Comparison of ENCODE assay signal across 9 mouse cellular contexts in the genomic region with DNA sequence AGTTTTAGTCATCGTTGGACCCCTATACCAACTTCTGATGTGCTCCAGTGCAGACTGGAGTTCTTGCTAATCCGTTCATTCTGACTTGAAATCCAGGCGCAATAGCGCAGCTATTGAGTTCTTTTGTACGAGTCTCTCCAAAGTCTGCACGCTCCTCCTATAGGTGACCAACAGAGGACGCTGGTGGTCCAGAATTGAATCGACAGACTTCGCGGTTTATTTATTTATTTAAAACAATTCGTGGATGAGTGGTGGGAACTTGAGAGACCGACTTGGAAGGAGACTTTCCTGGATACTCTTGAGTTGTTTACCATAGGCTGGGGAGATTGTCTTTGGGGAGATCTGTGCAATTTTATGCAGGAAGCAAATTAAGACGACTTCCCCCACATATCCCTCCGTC. TPM values are rescaled to one million over a fixed set of nuclear protein-coding genes. Genes with fewer than 3 reads are reported as not detected.
DNase-seq lines count a peak whose midpoint lies in the region; ATAC-seq and TF ChIP-seq lines count a peak whose summit lies in the region.
"Had no signal": no experiment of that assay in that cellular context is flagged by ENCODE, and none has a peak within 500 bp of the region (broad histone marks: within the 10 kb centered on the region; RNA-seq: fewer than 3 reads in every experiment).

No protein-coding gene starts in this region.

- no peak for ATAC-seq in kidney, embryonic 14.5 days (ENCODE audit: low FRiP score, low TSS enrichment)
- no peak for ATAC-seq in limb, embryonic 15.5 days (ENCODE audit: insufficient number of reproducible peaks, low FRiP score, low TSS enrichment, low read depth)

- H3K4me1 ChIP-seq in cerebellum, adult 2 months (ENCODE audit: control insufficient read depth, insufficient read depth, low read length), result no peaks in the 10 kb centered on the region
- peaks cover 51% of the 10 kb centered on the region for H3K4me1 ChIP-seq in embryonic facial prominence, embryonic 10.5 days
- peaks cover 12% of the 10 kb centered on the region; the same call in 1 of the 2 replicates for H3K4me1 ChIP-seq in kidney, embryonic 14.5 days (ENCODE audit: control insufficient read depth, insufficient read depth, low read length)
- H3K4me1 ChIP-seq in limb, embryonic 15.5 days, result peaks cover 42% of the 10 kb centered on the region

- H3K36me3 ChIP-seq in embryonic facial prominence, embryonic 10.5 days (replicated peaks), result peaks cover under 1% of the 10 kb centered on the region; the same call in 1 of the 2 replicates
- H3K36me3 ChIP-seq in kidney, embryonic 14.5 days (ENCODE audit: control insufficient read depth, insufficient read depth, low read length), result 0 out of 2 replicates have a peak, but pooled peaks cover under 1% of the 10 kb centered on the region
- no peaks in the 10 kb centered on the region for H3K36me3 ChIP-seq in limb, embryonic 15.5 days

- WGBS in cerebellum, adult 2 months, result 5% methylated on average over 14 of the region's 14 CpGs
- whole genome bisulfite sequencing in embryonic facial prominence, embryonic 10.5 days, result 8% methylated on average over 14 of the region's 14 CpGs
- WGBS in kidney, embryonic 14.5 days, result 8% methylated on average over 14 of the region's 14 CpGs
- WGBS in limb, embryonic 15.5 days, result 7% methylated on average over 14 of the region's 14 CpGs

- no peak overlapping the region for H3K9ac ChIP-seq in kidney, embryonic 14.5 days (ENCODE audit: low read depth, low read length)
- H3K9ac ChIP-seq in limb, embryonic 15.5 days, result no peak overlapping the region

- no peak overlapping the region for H3K27ac ChIP-seq in cerebellum, adult 2 months (ENCODE audit: insufficient read depth, low read length)
- H3K27ac ChIP-seq in embryonic facial prominence, embryonic 10.5 days (replicated peaks), result no peak overlapping the region
- no peak overlapping the region for H3K27ac ChIP-seq in kidney, embryonic 14.5 days (ENCODE audit: low read depth, low read length)
- 0 out of 2 replicates have a peak overlapping the region, but pooled peaks have one; percentile 84 for H3K27ac ChIP-seq in limb, embryonic 15.5 days

- no peaks in the 10 kb centered on the region for H3K27me3 ChIP-seq in cerebellum, adult 2 months (ENCODE audit: control insufficient read depth, insufficient read depth, low read length)
- H3K27me3 ChIP-seq in embryonic facial prominence, embryonic 10.5 days (replicated peaks; ENCODE audit: low read depth, poor library complexity, severe bottlenecking), result peaks cover 43% of the 10 kb centered on the region
- H3K27me3 ChIP-seq in kidney, embryonic 14.5 days (ENCODE audit: control insufficient read depth, insufficient read depth, low read length), result peaks cover 27% of the 10 kb centered on the region
- H3K27me3 ChIP-seq in limb, embryonic 15.5 days, result peaks cover 35% of the 10 kb centered on the region

- no peak overlapping the region for H3K4me3 ChIP-seq in cerebellum, adult 2 months (replicated peaks; ENCODE audit: insufficient read depth, low read depth, low read length)
- peak overlapping the region; percentile 78 for H3K4me3 ChIP-seq in embryonic facial prominence, embryonic 10.5 days
- no peak overlapping the region for H3K4me3 ChIP-seq in kidney, embryonic 14.5 days (ENCODE audit: low read length)
- peak overlapping the region; percentile 67 for H3K4me3 ChIP-seq in limb, embryonic 15.5 days

- no peak for TF ChIP-seq POLR2A in cerebellum, adult 2 months (IDR thresholded peaks at IDR 0.05; ENCODE audit: borderline replicate concordance, insufficient read depth, low read length)

- peak; percentile 59; the same call in 1 of the 2 replicates for TF ChIP-seq CTCF in cerebellum, adult 2 months (IDR thresholded peaks at IDR 0.05; ENCODE audit: borderline replicate concordance, insufficient read depth, low read depth, low read length)

- H3K9me3 ChIP-seq in embryonic facial prominence, embryonic 10.5 days, result no peaks in the 10 kb centered on the region
- H3K9me3 ChIP-seq in kidney, embryonic 14.5 days (ENCODE audit: control insufficient read depth, low read length), result no peaks in the 10 kb centered on the region
- no peaks in the 10 kb centered on the region for H3K9me3 ChIP-seq in limb, embryonic 15.5 days

- DNase-seq in cerebellum, adult 2 months, result peak; percentile 29 to 37
- no peak for DNase-seq in cerebellum, adult 8-10 months
- DNase-seq in embryonic facial prominence, embryonic 10.5 days (ENCODE audit: low spot score), result peak; percentile 70
- peak; percentile 41 for DNase-seq in heart, adult 8-10 months (ENCODE audit: low spot score)
- peak; percentile 79 for DNase-seq in retina, embryonic 14.5 days (ENCODE audit: low spot score)
- no peak for DNase-seq in spleen, postnatal 4 days (ENCODE audit: low spot score in 2 of 2)

- peak overlapping the region; percentile 97 for H3K4me2 ChIP-seq in kidney, embryonic 14.5 days (replicated peaks; ENCODE audit: low read depth, low read length)
- peak overlapping the region; percentile 94 for H3K4me2 ChIP-seq in limb, embryonic 15.5 days

RNA-seq across cellular contexts. Expression of a gene that starts 1.0 kb away (rescaled TPM):
- polyA plus RNA-seq in cerebellum, adult 2 months (2012; rRNA removed), result 11.0 and 15.1 TPM in 2 replicates
- 30.2 and 32.3 TPM in 2 replicates for polyA plus RNA-seq in embryonic facial prominence, embryonic 10.5 days (2016; fragmentation: Nextera tagmentation; extraction: Ambion mirVana)
- 10 to 100 TPM; 19.5 to 46.4 (median 24.3) TPM for total RNA-seq in heart, adult 8-10 months (2022)
- polyA plus RNA-seq in kidney, embryonic 14.5 days (2014; fragmentation: Nextera tagmentation; extraction: Ambion mirVana), result 45.2 and 70.4 TPM in 2 replicates
- polyA plus RNA-seq in limb, embryonic 15.5 days (2015; fragmentation: Nextera tagmentation; extraction: Ambion mirVana), result 137 and 148 TPM in 2 replicates

RNA-seq across cellular contexts. Expression of a gene that starts 17.2 kb away (rescaled TPM):
- polyA plus RNA-seq in cerebellum, adult 2 months (2012; rRNA removed), result 1.1 and 1.3 TPM in 2 replicates
- polyA plus RNA-seq in embryonic facial prominence, embryonic 10.5 days (2016; fragmentation: Nextera tagmentation; extraction: Ambion mirVana), result 0.12 TPM in 1 of 2 replicates, not detected in the other
- not detected for total RNA-seq in heart, adult 8-10 months (2022)
- polyA plus RNA-seq in kidney, embryonic 14.5 days (2014; fragmentation: Nextera tagmentation; extraction: Ambion mirVana), result 2.5 and 3.3 TPM in 2 replicates
- 0.71 and 0.81 TPM in 2 replicates for polyA plus RNA-seq in limb, embryonic 15.5 days (2015; fragmentation: Nextera tagmentation; extraction: Ambion mirVana)
- polyA plus RNA-seq: spleen, adult 2 months had no signal

RNA-seq across cellular contexts. Expression of a gene that starts 26.4 kb away (rescaled TPM):
- not detected in 2 replicates for polyA plus RNA-seq in cerebellum, adult 2 months (2012; rRNA removed)
- polyA plus RNA-seq in embryonic facial prominence, embryonic 10.5 days (2016; fragmentation: Nextera tagmentation; extraction: Ambion mirVana), result 0.15 TPM in 1 of 2 replicates, not detected in the other
- total RNA-seq in heart, adult 8-10 months (2022), result not detected
- not detected in 2 replicates for polyA plus RNA-seq in kidney, embryonic 14.5 days (2014; fragmentation: Nextera tagmentation; extraction: Ambion mirVana)
- polyA plus RNA-seq in limb, embryonic 15.5 days (2015; fragmentation: Nextera tagmentation; extraction: Ambion mirVana), result not detected in 2 replicates
- polyA plus RNA-seq: spleen, adult 2 months had no signal

Comparison
In these comparisons a context has a peak if more than half of its experiments do, and no peak if none do; other contexts are left out.
1. DNase-seq: peak in cerebellum, adult 2 months (2 of 2), embryonic facial prominence, embryonic 10.5 days (single experiment), heart, adult 8-10 months (single experiment) and retina, embryonic 14.5 days (single experiment); none in cerebellum, adult 8-10 months (single experiment) and spleen, postnatal 4 days (0 of 2).
2. H3K4me3 ChIP-seq: peak in embryonic facial prominence, embryonic 10.5 days (single experiment) and limb, embryonic 15.5 days (single experiment); none in cerebellum, adult 2 months (single experiment) and kidney, embryonic 14.5 days (single experiment).